Mouse (Mus musculus) adrenal gland, adult (tissue): ENCODE data around the gene Gpha2.

Experiments
- DNase-seq, 2 experiments: peaks; one replicate each; pipeline ENCODE4 v3.0.0; 2022 to 2023; ENCODE audit warnings: low spot score in 1 of 2; ENCODE audit not compliant: inconsistent age in 2 of 2

The Gpha2 gene

DNA sequence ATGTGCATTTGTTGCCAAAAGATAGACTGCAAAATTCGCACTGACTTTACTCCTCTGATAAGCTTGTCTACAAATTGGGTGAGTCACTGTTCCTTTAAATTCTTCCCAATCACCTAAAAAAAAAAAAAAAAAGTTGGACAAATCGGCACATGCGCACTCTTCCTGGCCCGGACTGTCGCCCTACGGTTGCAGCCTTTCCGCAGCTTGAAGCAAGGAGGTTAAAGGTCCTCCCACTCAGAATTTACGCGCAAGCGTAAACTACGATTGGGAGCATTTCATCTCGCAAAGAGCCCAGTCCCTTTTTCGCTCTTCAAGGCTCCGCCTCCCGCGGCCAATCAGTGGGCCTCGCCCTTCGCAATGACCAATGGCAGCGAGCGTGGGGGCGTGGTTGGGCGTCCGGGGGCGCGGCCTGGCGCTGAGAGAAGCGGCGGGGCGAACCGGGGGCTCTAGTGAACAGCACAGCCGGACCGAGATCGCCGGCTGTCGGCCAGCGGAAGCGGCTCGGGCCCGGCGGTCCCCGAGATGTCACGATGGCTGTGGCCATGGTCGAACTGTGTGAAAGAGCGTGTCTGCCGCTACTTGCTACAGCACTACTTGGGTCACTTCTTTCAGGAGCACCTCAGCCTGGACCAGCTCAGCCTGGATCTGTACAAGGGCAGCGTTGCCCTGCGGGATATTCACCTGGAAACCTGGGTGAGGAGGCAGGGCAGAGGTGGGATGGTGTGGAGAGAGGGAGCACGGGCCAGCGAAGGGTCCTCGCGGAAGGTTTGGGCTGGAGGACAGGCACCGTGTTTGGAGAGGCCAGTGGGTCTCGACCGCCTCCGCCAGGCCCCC is 15.3 kb downstream of the Gpha2 start, which contains the start of gene Atg2a:
TSS of gene Atg2a (plus strand) at position 395 of the 834 bp plus-strand sequence.
- peak; percentile 99 for DNase-seq

DNA sequence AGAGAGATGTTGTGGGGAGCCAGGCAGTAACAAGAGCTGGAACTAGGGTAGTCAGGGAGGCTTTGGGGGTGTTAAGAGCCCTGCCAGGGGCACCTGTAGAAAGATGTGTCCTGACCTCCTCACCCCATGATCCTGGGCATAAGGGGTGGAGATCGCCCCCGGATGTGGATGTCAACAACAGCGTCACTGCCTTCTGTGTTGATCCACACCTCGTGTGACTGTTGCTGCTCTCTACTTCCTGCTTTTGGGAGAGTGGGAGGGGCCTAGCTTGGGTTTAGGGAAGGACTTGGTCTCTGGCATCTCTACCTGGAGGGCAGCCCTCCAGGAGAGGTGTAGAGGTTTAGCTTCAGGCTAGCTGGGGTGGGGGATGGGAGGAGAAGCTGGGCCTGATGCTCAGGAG is 16.1 kb downstream of the Gpha2 start:
- peak; percentile 71 to 83 for DNase-seq

DNA sequence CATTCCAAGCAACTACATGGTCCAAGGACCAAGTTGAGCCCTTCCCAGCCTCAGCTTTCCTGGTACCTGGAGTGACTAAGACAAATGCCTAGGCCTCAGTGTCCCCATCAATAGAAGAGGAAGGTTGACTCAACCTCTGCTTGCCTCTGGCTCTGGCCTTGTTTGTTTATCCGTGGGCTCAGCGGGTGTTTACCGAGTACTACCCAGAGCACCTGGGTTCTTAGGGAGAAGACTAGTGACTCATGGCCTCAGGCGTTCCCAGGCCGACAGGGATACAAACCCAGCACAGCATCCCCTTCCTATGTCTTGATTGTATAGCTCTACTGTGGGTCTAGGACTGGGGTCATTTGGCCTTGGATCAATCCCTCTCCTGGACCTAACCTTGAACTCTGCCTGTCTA is 17.0 kb downstream of the Gpha2 start:
- DNase-seq = no peak

DNA sequence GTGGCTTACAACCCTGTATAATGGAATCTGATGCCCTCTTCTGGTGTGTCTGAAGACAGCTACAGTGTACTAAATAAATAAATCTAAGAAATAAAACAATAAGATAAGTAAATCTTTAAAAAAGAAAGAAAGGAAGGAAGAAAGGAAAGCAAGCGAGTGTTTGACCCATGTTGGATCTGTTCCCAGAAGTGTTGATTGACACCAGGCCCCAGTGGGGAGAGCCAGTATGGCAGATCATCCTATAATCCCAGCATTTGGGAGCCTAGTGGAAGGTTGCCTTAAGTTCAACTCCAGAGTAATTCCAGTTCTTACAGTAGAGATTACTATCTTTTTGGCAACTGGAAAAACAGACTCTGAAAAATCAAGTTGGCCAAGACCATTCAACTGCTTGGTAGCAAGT is 19.6 kb downstream of the Gpha2 start:
- no peak for DNase-seq

DNA sequence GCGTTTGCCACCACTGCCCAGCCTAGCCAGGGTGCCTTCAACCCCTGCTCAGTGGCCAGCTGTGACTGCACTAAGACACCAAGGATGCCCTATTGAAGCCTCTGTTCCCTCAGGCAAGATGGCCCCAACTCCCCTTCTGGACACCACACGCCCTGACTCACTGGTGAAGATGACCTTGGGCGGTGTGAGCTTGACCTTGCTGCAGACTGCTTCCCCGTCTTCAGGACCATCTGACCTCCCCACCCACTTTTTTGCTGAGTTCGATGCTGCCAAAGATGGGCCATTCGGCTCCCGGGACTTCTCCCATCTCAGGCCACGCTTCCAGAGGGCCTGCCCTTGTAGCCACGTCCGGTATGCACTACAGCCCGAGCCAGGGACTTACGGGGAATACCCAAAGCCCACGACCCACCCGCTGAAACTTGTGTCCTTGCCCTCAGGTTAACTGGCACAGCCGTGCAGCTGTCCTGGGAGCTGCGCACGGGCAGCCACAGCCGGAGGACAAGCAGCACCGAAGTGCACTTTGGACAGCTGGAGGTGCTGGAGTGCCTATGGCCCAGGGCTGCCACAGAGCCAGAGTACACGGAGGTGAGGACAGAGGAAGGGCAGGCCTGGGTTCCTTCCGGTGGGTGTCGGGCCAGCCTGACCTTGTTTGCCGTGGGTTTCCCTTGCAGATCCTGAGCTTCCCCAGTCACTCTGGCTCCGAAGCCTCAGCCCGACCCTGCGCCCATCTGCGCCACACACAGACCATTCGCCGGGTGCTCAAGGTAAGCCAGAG is 21.5 kb downstream of the Gpha2 start:
- peak; percentile 72 to 75 for DNase-seq

DNA sequence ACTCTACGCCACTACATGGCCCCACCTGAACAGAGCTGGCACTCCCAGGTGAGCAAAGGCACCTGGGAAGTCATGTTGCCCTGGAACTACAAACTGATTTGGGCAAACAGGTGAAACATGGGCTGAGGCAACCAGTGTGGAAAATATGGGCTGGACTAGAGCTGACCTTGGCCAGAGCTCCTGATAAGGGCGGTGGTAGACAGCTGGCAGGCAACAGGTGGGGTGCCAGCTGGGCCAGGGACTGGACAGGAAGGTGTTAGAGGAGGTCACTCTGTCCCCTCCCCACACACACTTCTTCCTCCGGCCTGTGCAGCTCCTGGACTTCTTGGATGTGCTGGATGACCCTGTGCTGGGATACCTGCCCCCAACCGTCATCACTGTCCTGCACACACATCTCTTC is 26.8 kb downstream of the Gpha2 start:
- DNase-seq = no peak

DNA sequence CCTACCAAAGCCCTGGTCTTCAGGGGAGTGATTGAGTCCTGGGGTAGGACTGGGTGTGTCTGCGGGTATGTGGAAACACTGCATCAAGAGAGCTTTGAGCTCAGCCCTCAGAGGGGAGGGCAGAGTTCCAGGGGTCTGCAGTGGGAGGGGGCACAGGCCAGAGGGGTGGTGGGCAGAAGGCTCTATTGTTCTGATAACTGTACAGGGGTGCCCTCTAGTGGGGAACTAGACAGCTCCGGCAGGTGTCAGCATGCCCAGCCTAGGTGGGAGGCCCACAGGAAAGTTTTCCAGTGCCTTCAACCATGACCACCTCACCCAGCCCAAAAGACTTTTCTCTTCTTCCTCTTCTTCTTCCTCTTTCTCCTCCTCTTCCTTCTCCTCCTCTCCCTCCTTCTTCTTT is 34.2 kb downstream of the Gpha2 start:
- peak in 1 of 2 experiments; percentile 76 for DNase-seq

DNA sequence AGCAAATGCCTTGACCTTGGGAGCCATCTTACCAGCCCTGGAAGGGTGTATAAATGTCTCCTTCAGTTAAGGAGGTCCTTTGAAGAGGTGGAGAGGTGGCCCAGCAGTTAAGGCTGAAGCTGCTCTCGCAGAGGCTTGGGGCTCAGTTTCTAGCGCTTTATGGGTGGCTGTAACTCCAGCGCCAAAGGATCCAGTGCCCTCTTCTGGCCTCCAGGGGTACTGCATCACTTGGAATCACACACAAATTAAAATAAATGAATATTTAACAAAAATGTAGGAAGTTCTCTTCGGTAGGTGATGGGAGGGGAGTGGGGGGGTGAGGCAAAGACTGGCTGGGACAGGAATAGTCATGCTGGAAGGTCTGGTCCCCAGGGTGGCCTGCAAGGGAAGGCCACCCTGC is 34.8 kb downstream of the Gpha2 start:
- DNase-seq = peak in 1 of 2 experiments; percentile 40

DNA sequence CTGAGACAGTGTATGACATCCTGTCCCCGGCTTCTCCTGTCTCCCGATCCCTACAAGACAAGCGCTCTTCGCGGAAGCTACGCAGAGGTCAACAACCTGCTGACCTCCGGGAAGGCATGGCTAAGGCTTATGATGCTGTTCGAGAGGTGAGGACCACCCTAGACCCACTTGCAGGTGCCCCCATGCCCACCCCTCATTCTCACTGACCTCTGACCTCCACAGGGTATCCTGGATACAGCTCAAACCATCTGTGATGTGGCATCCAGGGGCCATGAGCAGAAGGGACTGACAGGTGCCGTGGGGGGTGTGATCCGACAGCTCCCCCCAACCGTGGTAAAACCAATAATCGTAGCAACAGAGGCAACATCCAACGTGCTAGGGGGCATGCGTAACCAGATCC is 35.2 kb downstream of the Gpha2 start:
- peak in 1 of 2 experiments; percentile 52 for DNase-seq

DNA sequence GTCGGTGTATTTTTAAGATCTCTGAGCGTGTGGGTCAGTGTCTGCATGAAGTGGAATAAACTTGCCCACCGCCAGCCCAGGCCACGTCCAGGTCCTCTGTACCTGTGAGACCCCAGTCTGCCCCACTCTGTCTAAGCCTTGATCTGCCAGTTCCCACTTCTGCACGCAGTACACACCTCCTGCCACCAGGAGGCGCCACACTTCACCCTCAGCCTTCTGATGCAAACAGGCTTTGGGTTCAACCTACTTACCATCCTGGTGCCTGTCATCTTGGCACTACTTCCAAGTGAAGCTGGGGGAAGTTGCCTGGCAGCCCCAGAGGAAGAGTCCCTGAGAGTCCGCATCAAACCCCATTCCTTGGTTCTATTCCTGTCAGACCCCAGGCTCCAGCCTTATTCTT is 36.0 kb downstream of the Gpha2 start:
- DNase-seq = peak; percentile 69 to 91

DNA sequence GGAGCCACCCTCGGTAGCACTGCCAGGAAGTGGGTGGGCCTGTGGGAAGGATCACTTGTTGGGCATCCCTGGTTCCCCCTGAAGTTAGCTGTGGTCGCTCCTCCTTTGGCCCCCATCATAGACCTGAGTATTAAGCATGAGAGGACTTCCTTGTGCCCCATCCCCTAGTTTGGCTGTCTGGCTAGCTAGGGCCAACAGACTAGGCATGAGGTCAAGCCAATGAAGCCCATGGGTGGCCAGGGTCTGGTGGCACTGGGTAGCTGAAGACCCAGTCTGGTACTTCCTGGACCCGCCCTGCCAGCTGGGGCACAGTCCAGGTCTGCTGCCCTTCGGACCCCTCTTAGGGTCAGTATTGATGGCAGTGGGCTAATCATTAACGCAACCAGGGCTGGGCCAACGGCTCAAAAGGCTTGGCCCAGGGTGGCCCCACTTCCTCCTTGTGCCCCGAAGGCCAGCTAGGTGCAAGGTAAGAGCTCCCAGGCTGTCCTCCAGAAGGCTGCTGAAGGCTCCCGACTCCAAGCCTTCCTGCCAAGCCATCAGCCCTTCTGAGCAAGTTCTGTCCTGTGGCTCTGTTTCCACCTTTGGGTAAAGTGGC is 36.8 kb downstream of the Gpha2 start:
- peak in 1 of 2 experiments; percentile 41 for DNase-seq

DNA sequence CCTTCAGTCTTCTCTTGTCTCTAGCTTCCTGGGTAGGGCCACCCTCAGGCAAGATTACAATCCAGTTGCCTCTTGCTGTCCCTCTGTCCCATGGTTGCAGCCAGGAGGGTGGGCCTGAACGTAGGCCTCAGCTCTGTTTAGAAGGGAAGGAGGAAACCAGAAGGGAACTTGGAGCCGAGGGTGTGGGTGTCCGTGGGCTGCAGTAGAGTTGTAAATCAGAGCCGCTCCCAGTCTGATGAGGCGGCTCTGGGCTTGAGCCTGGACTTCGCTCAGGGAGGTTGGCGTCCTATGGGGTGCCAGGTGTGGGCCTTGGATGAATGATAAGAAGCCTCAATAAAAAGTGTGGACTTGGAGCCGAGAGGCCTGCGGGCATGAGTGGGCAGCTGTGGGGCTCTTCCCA is 38.0 kb downstream of the Gpha2 start:
- DNase-seq = peak in 1 of 2 experiments; percentile 30

DNA sequence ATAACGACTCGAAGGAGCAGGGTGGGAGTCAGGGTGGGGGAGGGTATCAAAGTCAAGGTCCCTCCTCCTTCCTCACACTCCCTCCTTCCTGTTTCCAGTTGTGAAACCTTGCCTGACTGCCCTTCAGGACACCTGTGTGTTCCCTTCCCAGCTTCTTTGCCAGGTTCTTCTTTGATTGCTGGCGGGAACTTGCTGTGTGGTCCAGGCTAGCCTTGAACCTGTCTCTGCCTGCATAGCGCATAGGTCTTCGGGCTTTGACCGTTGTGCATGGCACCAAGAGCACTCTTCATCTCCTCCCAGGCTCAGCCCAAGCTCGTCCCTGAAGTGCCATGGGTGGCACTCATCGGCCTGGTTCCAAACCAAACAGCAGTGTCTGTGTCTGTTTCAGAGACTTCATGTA is 38.8 kb downstream of the Gpha2 start:
- no peak for DNase-seq

DNA sequence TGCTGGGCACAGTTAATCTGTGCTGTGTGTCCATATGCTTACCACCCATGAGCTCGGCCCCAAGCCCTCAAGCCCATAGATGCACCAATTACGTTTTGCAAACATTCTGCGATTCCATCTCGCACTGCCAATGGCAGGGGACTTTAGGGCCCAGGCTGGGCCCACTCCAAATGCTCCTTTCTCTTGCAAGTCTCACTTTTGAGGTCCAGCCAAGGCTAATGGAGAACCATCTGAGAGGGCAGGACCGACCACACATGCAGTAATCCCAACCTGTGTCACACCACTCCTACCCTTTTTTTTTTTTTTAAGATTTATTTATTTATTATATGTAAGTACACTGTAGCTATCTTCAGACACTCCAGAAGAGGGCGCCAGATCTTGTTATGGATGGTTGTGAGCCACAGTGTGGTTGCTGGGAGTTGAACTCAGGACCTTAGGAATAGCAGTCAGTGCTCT is 39.6 kb downstream of the Gpha2 start:
- peak in 1 of 2 experiments; percentile 45 for DNase-seq

DNA sequence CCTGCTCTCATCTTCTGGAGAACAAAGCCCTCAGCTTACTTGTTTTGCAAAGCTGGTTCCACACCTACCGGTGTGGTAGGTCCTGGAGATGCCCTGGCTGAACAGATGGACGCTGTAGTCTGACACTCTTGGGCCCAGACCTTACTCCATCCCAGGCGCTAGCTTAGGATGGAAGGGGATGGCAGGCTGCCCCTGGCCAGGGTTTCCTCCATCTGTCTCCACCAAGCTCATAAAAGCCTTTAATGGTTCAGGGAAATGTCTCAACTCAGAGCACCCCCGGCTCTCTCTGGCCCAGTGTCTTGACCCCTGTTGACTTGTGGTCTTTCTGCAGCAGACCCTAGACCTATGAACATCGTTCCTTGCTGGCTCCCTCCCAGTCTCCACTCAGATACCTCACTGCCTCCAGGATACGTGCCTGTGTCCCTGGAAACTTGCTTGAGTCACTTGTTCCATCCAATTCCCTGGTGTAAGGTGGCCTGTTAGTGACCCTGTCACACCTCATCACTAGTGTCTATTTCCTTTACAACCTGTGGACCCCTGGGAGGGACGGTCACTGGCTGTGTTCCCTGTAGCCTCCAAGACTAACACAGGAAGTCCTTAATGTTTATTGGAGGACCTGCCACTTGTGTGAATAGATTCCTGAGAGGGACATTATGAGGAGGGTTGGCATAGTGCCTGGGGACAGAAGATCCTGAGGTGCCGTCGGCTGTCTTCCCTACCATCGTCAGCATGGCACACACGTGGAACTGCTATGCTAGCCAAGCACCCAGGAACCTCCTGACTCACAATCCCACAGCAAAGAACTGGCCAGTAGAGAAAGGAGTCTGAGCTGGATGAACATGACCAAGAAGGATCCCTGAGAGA is 41.4 kb downstream of the Gpha2 start:
- DNase-seq = peak in 1 of 2 experiments; percentile 33

DNA sequence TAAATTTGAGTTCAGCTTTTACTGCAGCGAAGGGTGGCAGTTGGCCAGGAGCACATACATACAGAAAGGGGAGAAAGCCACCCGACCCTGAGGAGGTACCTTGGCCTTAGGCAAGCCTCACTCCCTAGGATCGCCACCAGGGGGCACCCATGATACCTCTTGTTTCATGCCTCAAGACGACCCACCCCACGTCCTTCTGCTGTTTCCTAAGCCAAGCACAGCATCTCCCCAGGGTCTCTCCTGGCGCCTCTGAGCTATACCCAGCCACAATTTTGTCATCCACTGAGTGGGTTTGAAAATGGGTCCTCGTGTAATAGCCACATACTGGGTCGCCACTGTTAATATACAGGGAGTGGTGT is 42.0 kb downstream of the Gpha2 start:
- DNase-seq = peak; percentile 88 to 96

DNA sequence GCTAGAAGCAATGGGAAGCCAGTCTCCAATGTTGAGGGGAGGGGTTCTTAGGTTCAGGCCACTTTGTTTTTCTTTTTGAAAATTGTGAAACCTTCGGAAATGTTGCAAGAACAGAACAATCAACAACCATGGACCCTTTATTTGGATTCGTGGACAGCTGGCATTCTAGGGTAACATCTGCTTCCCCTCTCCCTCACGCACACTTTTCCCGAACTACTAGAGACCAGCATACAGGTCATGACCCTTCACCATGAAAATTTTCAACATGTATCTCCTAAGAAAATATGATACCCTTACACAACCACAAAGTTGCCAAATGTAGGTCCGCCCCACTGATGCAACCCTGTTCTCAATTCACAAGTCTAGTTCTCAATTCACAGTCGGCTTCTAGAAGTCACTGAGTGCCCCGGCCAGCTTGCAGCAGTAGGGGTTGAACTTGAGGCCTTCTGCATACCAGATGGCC is 42.5 kb downstream of the Gpha2 start:
- peak in 1 of 2 experiments; percentile 74 for DNase-seq

DNA sequence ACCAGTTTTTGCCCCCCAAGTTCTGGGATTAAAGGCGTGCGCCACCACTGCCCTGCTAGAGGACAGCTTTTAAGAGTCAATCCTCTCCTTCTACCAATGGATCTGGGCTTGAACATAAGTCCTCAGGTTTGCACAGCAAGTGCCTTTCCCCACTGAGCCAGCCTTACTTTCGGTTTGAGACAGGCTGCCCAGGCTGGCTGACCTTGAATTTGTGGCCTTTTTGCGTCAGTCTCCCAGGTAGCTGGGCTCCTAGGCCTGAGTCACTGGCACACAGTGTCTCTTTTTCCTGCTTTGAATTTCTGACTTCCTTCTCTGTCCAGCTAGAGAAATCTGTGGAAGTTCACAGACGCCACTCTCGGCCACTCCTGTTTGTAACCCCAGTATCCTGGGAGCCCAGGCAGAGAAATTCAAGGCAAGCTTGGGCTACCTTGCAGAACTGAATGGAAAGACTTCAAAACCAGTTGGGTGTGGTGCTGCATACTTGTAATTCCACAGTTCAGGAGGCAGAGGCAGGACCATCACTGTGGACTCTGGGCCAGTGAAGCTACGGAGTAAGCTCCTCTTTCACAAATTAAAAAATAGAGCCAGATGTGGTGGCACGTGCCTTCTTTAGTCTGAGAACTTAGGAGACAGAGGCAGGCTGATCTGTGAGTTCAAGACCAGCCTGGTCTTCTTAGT is 43.8 kb downstream of the Gpha2 start:
- DNase-seq = peak; percentile 90 to 93

DNA sequence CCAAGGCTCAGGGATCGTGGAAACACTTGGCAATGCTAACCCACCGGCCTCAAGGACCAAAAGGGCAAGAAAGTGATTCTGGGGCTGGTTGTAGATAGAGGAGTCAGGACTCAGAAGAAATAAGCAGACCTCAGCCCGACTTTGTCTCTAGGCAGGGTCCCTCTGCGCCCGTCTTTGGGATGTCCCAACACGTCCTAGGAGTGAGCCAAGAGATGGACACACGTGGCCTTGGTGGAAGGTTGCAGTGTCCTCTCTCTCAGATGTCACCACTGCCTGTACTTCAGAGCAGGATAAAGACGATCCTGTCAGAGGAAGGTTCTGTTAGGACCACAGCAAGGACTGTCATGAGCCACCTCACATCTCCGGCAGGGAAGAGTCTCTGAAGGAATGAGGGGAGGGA is 44.5 kb downstream of the Gpha2 start:
- DNase-seq = peak; percentile 81 to 86

DNA sequence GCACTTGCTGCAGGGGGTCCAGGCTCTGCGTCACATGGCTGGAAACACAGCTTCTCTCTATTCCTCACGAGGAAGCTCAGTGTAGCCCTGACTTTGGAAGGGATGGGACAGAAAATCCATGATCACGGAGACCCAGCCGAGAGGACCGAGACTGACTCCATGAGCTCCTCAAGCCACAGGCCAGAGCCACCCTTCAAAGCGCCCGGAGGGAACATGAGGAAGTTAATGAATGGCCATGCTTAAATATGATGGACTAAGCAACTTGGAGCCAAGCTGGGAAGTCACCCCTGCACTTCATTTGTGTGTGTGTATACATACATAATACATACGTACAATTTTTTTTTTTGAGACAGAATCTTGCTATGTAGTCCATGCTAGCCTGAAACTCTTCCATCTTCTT is 45.0 kb downstream of the Gpha2 start:
- no peak for DNase-seq
